Mouse (Mus musculus): ENCODE data around the gene Eln. TPM values are rescaled to one million over a fixed set of nuclear protein-coding genes. Genes with fewer than 3 reads are reported as not detected.

Eln gene
- total and polyA plus RNA-seq, 2 experiments from 2014 or later, result 19.1 to 45.1 TPM

DNA sequence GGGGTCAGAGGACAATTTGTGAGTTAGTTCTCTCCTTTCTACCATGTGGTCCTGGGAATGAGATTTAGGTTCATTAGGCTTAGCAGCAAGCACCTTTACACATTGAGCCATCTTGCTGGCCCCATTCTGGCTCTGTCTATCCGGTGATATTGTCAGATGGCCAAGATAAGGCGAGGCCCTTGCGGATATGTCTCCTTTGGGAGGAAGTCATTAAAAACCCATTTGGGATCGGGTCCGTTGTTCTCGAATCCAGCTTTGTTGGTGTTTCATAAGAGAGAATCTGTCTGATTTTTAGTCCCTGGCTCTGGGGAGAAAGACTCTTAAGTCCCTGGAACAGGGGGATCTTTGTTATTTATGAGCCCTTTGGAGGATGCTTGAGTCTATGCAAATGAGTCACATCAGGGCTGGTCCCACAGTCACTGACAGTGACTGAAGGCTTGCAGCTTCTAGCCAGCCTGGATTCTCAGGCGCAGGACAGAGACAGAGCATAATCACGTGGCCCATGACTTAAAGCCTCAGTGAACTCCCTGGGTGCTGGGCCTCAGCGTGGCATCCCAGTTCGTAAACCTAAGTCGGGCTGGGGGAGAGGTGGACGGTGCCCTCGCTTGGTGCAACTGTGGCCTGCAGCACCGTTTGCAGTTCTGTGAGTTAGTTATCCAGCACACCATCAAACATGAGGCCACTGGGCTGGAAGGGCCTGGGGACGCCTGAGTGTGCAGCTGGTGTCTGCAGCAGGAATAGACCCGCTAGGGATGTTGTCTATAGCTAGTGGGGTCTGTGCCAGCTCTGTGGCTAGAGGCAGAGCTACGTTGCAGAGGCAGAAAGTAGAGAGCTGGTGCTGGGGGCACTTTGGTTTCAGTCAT lies 75.6 kb downstream of the Eln start:
- ATAC-seq, result peak; percentile 39
- no peak overlapping the region for H3K27ac ChIP-seq (ENCODE audit: low read depth, low read length)
- WGBS, result 58% methylated on average over 17 of the region's 17 CpGs

DNA sequence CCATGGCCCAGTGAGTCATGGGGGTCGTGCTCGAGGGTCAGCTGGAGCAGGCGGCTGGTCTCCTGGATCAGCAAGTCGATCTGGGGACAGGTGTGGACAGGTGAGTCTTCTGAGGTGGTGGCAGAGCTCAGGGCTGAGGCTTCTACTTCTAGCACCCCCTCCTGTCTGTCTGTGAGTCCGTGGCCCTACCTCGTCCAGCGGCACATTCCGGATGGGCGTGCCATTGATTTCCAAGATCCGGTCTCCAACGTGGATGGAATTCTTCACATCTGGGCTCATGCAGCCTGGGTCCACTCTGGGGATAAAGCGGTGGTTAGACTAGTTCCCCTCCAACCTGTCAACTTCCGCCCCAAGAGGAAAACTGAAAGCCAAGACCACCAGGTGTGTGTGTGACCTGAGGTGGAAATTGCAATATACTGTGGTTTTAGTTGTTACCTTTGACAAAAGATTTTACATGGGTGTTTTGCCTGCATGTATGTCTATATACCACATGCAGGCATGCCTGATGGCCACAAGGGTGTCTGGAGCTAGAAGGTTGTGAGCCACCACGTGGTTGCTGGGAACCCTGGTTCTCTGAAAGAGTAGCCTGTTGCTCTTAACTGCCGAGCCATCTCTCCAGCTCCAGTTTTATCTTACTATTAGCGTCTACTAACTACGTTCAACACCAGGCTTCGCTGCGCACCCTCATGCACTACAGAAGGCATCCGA lies 78.0 kb downstream of the Eln start:
- H3K36me3 ChIP-seq (ENCODE audit: insufficient read depth), result peaks cover 66% of the 10 kb centered on the region
- H3K4me3 ChIP-seq (ENCODE audit: low read depth, low read length), result no peak overlapping the region
- DNase-seq, result no peak
- H3K4me2 ChIP-seq (ENCODE audit: low read depth), result no peak overlapping the region
- no peaks in the 10 kb centered on the region for H3K27me3 ChIP-seq (ENCODE audit: insufficient read depth, low read length)
- TF ChIP-seq CTCF (IDR thresholded peaks at IDR 0.05; ENCODE audit: low read depth), result peak; percentile 20; the same call in 1 of the 2 replicates
- 83% methylated on average over 20 of the region's 20 CpGs for WGBS
- no peak overlapping the region for H3K27ac ChIP-seq (ENCODE audit: low read depth, low read length)
- ATAC-seq, result no peak
- no peaks in the 10 kb centered on the region for H3K9me3 ChIP-seq (ENCODE audit: low read length)
- H3K4me1 ChIP-seq (ENCODE audit: insufficient read depth), result no peaks in the 10 kb centered on the region
- no peak overlapping the region for H3K9ac ChIP-seq

More for the DNA sequence above, 75.6 kb downstream of the Eln start:
- no peak for TF ChIP-seq CTCF (IDR thresholded peaks at IDR 0.05; ENCODE audit: low read depth)
- Histone ChIP-seq H3K4me3 (ENCODE audit: low read depth, low read length) (no peak overlapping the region), H3K9me3 (ENCODE audit: low read length) (no peaks in the 10 kb centered on the region), H3K36me3 (ENCODE audit: insufficient read depth) (peaks cover 45% of the 10 kb centered on the region), H3K4me1 (ENCODE audit: insufficient read depth) (0 out of 2 replicates have a peak, but pooled peaks cover 8% of the 10 kb centered on the region), H3K4me2 (ENCODE audit: low read depth) (no peak overlapping the region), H3K9ac (no peak overlapping the region), H3K27me3 (ENCODE audit: insufficient read depth, low read length) (no peaks in the 10 kb centered on the region)
- DNase-seq, result no peak

DNA sequence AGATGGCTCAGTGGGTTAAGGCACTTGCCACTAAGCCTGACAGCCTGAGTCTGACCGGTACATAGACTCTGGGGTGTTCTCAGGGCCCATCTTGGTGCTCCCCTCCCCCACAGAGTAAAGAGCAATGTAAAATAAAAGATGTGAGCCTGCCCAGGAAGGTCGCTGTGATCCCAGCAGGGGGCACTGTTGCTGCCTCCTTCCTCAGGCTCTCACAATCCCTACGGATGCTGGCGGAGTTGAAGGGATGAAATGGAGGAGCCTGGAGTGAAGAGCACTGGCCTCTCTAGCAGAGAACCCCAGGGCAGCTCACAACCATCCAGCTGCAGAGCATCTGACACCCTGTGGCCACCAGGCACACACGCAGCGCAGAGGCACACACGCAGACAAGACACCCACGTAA lies 78.6 kb downstream of the Eln start:
- peak; percentile 58 for DNase-seq
- H3K9me3 ChIP-seq (ENCODE audit: low read length), result no peaks in the 10 kb centered on the region

DNA sequence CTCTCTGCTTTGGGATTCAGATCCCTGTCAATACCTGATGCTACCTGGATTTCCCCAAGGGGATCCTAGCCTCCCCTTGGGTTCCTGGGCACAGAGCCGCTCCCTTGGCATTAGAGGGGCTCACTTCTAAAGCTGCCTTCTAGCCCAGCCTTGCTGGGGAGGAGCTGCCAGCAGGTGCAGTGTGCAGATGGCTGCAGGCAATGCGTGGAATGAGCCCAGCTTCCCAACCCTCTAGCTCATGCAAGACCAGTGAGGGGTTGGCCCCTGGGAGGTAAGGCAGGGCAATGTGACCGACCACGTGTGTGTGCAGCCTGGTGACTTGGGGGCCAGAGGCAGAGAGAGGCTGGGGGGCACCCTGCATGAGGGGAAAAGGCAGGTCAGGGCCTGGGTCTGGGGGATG lies 90.4 kb downstream of the Eln start:
- Histone ChIP-seq H3K9ac (no peak overlapping the region), H3K4me1 (ENCODE audit: insufficient read depth) (no peaks in the 10 kb centered on the region), H3K36me3 (ENCODE audit: insufficient read depth) (peaks cover 52% of the 10 kb centered on the region), H3K27me3 (ENCODE audit: insufficient read depth, low read length) (no peaks in the 10 kb centered on the region), H3K4me2 (ENCODE audit: low read depth) (no peak overlapping the region), H3K27ac (ENCODE audit: low read depth, low read length) (no peak overlapping the region), H3K9me3 (ENCODE audit: low read length) (no peaks in the 10 kb centered on the region), H3K4me3 (ENCODE audit: low read depth, low read length) (no peak overlapping the region)
- no peak for TF ChIP-seq CTCF (IDR thresholded peaks at IDR 0.05; ENCODE audit: low read depth)
- ATAC-seq (no peak), DNase-seq (no peak)
- 70% methylated on average over 4 of the region's 4 CpGs for WGBS

More for the DNA sequence above, 78.6 kb downstream of the Eln start:
- H3K27ac ChIP-seq (ENCODE audit: low read depth, low read length), result no peak overlapping the region
- H3K9ac ChIP-seq, result no peak overlapping the region
- no peaks in the 10 kb centered on the region for H3K27me3 ChIP-seq (ENCODE audit: insufficient read depth, low read length)
- H3K36me3 ChIP-seq (ENCODE audit: insufficient read depth), result peaks cover 73% of the 10 kb centered on the region
- no peak overlapping the region for H3K4me2 ChIP-seq (ENCODE audit: low read depth)
- WGBS, result 35% methylated on average over 8 of the region's 8 CpGs
- TF ChIP-seq CTCF (IDR thresholded peaks at IDR 0.05; ENCODE audit: low read depth), result peak; percentile 67
- H3K4me1 ChIP-seq (ENCODE audit: insufficient read depth), result no peaks in the 10 kb centered on the region
- ATAC-seq, result peak; percentile 63
- no peak overlapping the region for H3K4me3 ChIP-seq (ENCODE audit: low read depth, low read length)

Other genes with a start within 250 kb of the Eln start
- gene Clip2, start 194.9 kb downstream of the Eln start, total RNA-seq (2014; rRNA removed), result 162 and 164 TPM in 2 replicates
- gene Clip2, start 194.9 kb downstream of the Eln start, polyA plus RNA-seq (2015; fragmentation: Nextera tagmentation; extraction: Ambion mirVana), result 12.7 and 14.5 TPM in 2 replicates
- not detected in 2 replicates for gene Syna, start 187.2 kb downstream of the Eln start, total RNA-seq (2014; rRNA removed)
- 0.55 and 0.97 TPM in 2 replicates for gene Syna, start 187.2 kb downstream of the Eln start, polyA plus RNA-seq (2015; fragmentation: Nextera tagmentation; extraction: Ambion mirVana)
- 68.9 and 97.5 TPM in 2 replicates for gene Rfc2, start 166.0 kb downstream of the Eln start, total RNA-seq (2014; rRNA removed)
- gene Rfc2, start 166.0 kb downstream of the Eln start, polyA plus RNA-seq (2015; fragmentation: Nextera tagmentation; extraction: Ambion mirVana), result 150 and 160 TPM in 2 replicates
- 1.5 and 1.8 TPM in 2 replicates for gene Lat2, start 132.3 kb downstream of the Eln start, total RNA-seq (2014; rRNA removed)
- gene Lat2, start 132.3 kb downstream of the Eln start, polyA plus RNA-seq (2015; fragmentation: Nextera tagmentation; extraction: Ambion mirVana), result 1.2 and 2.5 TPM in 2 replicates
- gene Eif4h, start 107.8 kb downstream of the Eln start, total RNA-seq (2014; rRNA removed), result 498 and 525 TPM in 2 replicates
- 315 and 343 TPM in 2 replicates for gene Eif4h, start 107.8 kb downstream of the Eln start, polyA plus RNA-seq (2015; fragmentation: Nextera tagmentation; extraction: Ambion mirVana)
- gene Limk1, start 58.7 kb downstream of the Eln start, total RNA-seq (2014; rRNA removed), result 41.3 and 44.5 TPM in 2 replicates
- 9.3 and 11.4 TPM in 2 replicates for gene Limk1, start 58.7 kb downstream of the Eln start, polyA plus RNA-seq (2015; fragmentation: Nextera tagmentation; extraction: Ambion mirVana)
- not detected in 2 replicates for gene Tmem270, start 159.4 kb upstream of the Eln start, total RNA-seq (2014; rRNA removed)
- not detected in 2 replicates for gene Tmem270, start 159.4 kb upstream of the Eln start, polyA plus RNA-seq (2015; fragmentation: Nextera tagmentation; extraction: Ambion mirVana)
- gene Cldn13, start 168.2 kb upstream of the Eln start, total RNA-seq (2014; rRNA removed), result not detected in 2 replicates
- gene Cldn13, start 168.2 kb upstream of the Eln start, polyA plus RNA-seq (2015; fragmentation: Nextera tagmentation; extraction: Ambion mirVana), result not detected in 2 replicates
- gene Mettl27, start 185.0 kb upstream of the Eln start, total RNA-seq (2014; rRNA removed), result 4.5 and 10.1 TPM in 2 replicates
- 6.8 and 11.2 TPM in 2 replicates for gene Mettl27, start 185.0 kb upstream of the Eln start, polyA plus RNA-seq (2015; fragmentation: Nextera tagmentation; extraction: Ambion mirVana)
- not detected in 2 replicates for gene Cldn4, start 199.6 kb upstream of the Eln start, total RNA-seq (2014; rRNA removed)
- not detected in 2 replicates for gene Cldn4, start 199.6 kb upstream of the Eln start, polyA plus RNA-seq (2015; fragmentation: Nextera tagmentation; extraction: Ambion mirVana)
- 5.5 and 8.8 TPM in 2 replicates for gene Cldn3, start 238.9 kb upstream of the Eln start, total RNA-seq (2014; rRNA removed)
- gene Cldn3, start 238.9 kb upstream of the Eln start, polyA plus RNA-seq (2015; fragmentation: Nextera tagmentation; extraction: Ambion mirVana), result 10.6 and 10.9 TPM in 2 replicates